Mouse (Mus musculus) lung, embryonic 14.5 days (tissue): Measurements from ENCODE around the gene Prrg3. TPM values are rescaled to one million over a fixed set of nuclear protein-coding genes. Genes with fewer than 3 reads are reported as not detected.

ENCODE experiments used
- ATAC-seq: fragments of 200-750 bp; cut with Nextera tagmentation; 2 replicates; pipeline ENCODE4 v1.8.0; 2017; ENCODE audit warnings: mild to moderate bottlenecking, moderate TSS enrichment, moderate library complexity; ENCODE audit not compliant: insufficient read depth
- DNase-seq: peaks from one replicate; pipeline ENCODE4 v3.0.0-alpha.2; 2015
- H3K27ac ChIP-seq: fragments of 300-500 bp; sonication (generic); 2 replicates; pipeline ENCODE4 v1.5.1; 2014; ENCODE audit warnings: low read depth, mild to moderate bottlenecking, moderate library complexity
- H3K27me3 ChIP-seq: fragments of 300-500 bp; sonication (generic); 2 replicates; pipeline ENCODE4 v1.6.1; 2014; ENCODE audit warnings: low read length, control low read depth; ENCODE audit not compliant: insufficient read depth
- H3K36me3 ChIP-seq: fragments of 300-500 bp; sonication (generic); 2 replicates; pipeline ENCODE4 v1.6.1; 2014; ENCODE audit warnings: control low read depth; ENCODE audit not compliant: insufficient read depth
- H3K4me1 ChIP-seq: fragments of 300-500 bp; sonication (generic); 2 replicates; pipeline ENCODE4 v1.6.1; 2014; ENCODE audit warnings: antibody characterized with exemption, control low read depth; ENCODE audit not compliant: insufficient read depth
- H3K4me2 ChIP-seq: fragments of 300-500 bp; sonication (generic); 2 replicates; pipeline ENCODE4 v1.6.1; 2014; ENCODE audit warnings: mild to moderate bottlenecking
- H3K4me3 ChIP-seq: fragments of 300-500 bp; sonication (generic); 2 replicates; pipeline ENCODE4 v1.5.1; 2014; ENCODE audit warnings: low read depth, low read length
- H3K9ac ChIP-seq: fragments of 300-500 bp; sonication (generic); 2 replicates; pipeline ENCODE4 v1.6.1; 2014
- H3K9me3 ChIP-seq: fragments of 300-500 bp; sonication (generic); 2 replicates; pipeline ENCODE4 v1.6.1; 2016; ENCODE audit warnings: low read depth, low read length, control low read depth
- CTCF ChIP-seq: IDR thresholded peaks from 2 replicates; pipeline ENCODE4 v1.5.1; 2016; ENCODE audit warnings: antibody characterized with exemption, low read depth
- WGBS: fragments of 180-500 bp; shearing (Covaris S2); extraction: QIAGEN DNeasy Blood & Tissue Kit; methylation state at CpG from one replicate; pipeline ENCODE4 v1.1.7; 2014; 5-methylcytosine and 5-hydroxymethylcytosine counted together
- polyA plus RNA-seq: library from polyadenylated mRNA; unstranded; fragments of >200 nt; fragmentation: Nextera tagmentation; extraction: Ambion mirVana; gene quantifications from 2 replicates; pipeline ENCODE4 v1.2.1, GENCODE M21; 2014

Prrg3 gene
- 18.9 and 21.2 TPM in 2 replicates for polyA plus RNA-seq

GRCm38 (mm10) chrX:71962073-71963051 lies at the start of gene Prrg3:
TSS of gene Prrg3 (plus strand) at chrX:71962624.
- DNase-seq, result peak; percentile 78
- TF ChIP-seq CTCF, result no peak
- no peaks in the 10 kb centered on the region for H3K9me3 ChIP-seq

GRCm38 (mm10) chrX:71946631-71947030 lies 15.8 kb upstream of the Prrg3 start:
- Histone ChIP-seq H3K27ac (no peak overlapping the region), H3K9me3 (no peaks in the 10 kb centered on the region), H3K4me2 (no peak overlapping the region), H3K4me3 (no peak overlapping the region), H3K27me3 (no peaks in the 10 kb centered on the region), H3K9ac (no peak overlapping the region), H3K36me3 (no peaks in the 10 kb centered on the region), H3K4me1 (no peaks in the 10 kb centered on the region)
- ATAC-seq (no peak), DNase-seq (peak; percentile 69)
- peak; percentile 74 for TF ChIP-seq CTCF
- WGBS, result 14% methylated on average over 3 of the region's 3 CpGs

More at GRCm38 (mm10) chrX:71962073-71963051, at the start of gene Prrg3:
- Histone ChIP-seq H3K4me1 (no peaks in the 10 kb centered on the region), H3K4me2 (peak within 1 kb of the TSS; percentile 68), H3K27ac (peak within 1 kb of the TSS; percentile 24; the same call in 1 of the 2 replicates), H3K27me3 (no peaks in the 10 kb centered on the region), H3K9ac (peak within 1 kb of the TSS; percentile 57), H3K36me3 (0 out of 2 replicates have a peak, but pooled peaks cover 3% of the 10 kb centered on the region), H3K4me3 (peak within 1 kb of the TSS; percentile 44)
- WGBS, result 19% methylated on average over 34 of the region's 72 CpGs
- ATAC-seq, result peak; percentile 97

DNA sequence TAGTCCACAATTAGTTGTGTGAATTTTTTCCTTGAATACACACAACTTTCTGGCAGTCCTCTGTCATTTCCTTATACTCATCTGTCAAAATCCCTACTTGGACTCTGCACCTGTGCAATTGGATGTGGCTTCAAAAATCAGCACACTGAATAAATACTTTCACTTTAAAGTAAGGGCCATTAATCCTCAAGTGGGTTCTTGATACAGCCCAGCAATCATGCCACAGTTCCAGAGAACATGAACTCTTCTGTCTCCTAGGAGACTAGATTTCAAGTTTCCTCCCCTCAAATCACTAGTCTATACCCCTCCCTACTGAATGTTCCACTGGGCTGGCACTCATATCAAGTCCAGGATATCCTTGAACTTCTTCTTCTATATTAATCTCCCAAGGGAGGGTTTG lies 4.1 kb upstream of the Prrg3 start:
- no peak for TF ChIP-seq CTCF
- H3K4me3 ChIP-seq, result no peak overlapping the region
- H3K9ac ChIP-seq, result no peak overlapping the region
- DNase-seq, result peak; percentile 7
- no peaks in the 10 kb centered on the region for H3K36me3 ChIP-seq
- H3K4me1 ChIP-seq, result no peaks in the 10 kb centered on the region
- no peak overlapping the region for H3K4me2 ChIP-seq
- no peak overlapping the region for H3K27ac ChIP-seq
- no peaks in the 10 kb centered on the region for H3K27me3 ChIP-seq
- ATAC-seq, result no peak
- H3K9me3 ChIP-seq, result no peaks in the 10 kb centered on the region

GRCm38 (mm10) chrX:71963275-71963912 lies 970 bp downstream of the Prrg3 start:
- Histone ChIP-seq H3K27me3 (no peaks in the 10 kb centered on the region), H3K4me1 (no peaks in the 10 kb centered on the region), H3K9me3 (no peaks in the 10 kb centered on the region), H3K4me3 (peak overlapping the region; percentile 44), H3K27ac (peak overlapping the region; percentile 24; the same call in 1 of the 2 replicates), H3K36me3 (0 out of 2 replicates have a peak, but pooled peaks cover 3% of the 10 kb centered on the region), H3K9ac (peak overlapping the region; percentile 46), H3K4me2 (peak overlapping the region; percentile 68)
- WGBS, result 26% methylated on average over 9 of the region's 9 CpGs
- DNase-seq (no peak), ATAC-seq (no peak)
- TF ChIP-seq CTCF, result no peak

GRCm38 (mm10) chrX:71968216-71968615 lies 5.8 kb downstream of the Prrg3 start:
- no peak overlapping the region for H3K27ac ChIP-seq
- no peak for TF ChIP-seq CTCF
- no peaks in the 10 kb centered on the region for H3K9me3 ChIP-seq
- H3K4me1 ChIP-seq, result no peaks in the 10 kb centered on the region
- 0 out of 2 replicates have a peak, but pooled peaks cover 3% of the 10 kb centered on the region for H3K36me3 ChIP-seq
- DNase-seq, result no peak
- no peaks in the 10 kb centered on the region for H3K27me3 ChIP-seq
- H3K4me3 ChIP-seq, result no peak overlapping the region
- no peak for ATAC-seq
- H3K9ac ChIP-seq, result no peak overlapping the region
- 36% methylated on average over 1 of the region's 1 CpGs for WGBS
- no peak overlapping the region for H3K4me2 ChIP-seq

GRCm38 (mm10) chrX:71968816-71969215 lies 6.4 kb downstream of the Prrg3 start:
- DNase-seq (no peak), ATAC-seq (no peak)
- no peak overlapping the region for H3K4me2 ChIP-seq
- no peaks in the 10 kb centered on the region for H3K9me3 ChIP-seq
- H3K9ac ChIP-seq, result no peak overlapping the region
- WGBS, result 75% methylated on average over 6 of the region's 6 CpGs
- H3K4me1 ChIP-seq, result no peaks in the 10 kb centered on the region
- no peak for TF ChIP-seq CTCF
- 0 out of 2 replicates have a peak, but pooled peaks cover 3% of the 10 kb centered on the region for H3K36me3 ChIP-seq
- no peak overlapping the region for H3K27ac ChIP-seq
- H3K4me3 ChIP-seq, result no peak overlapping the region
- no peaks in the 10 kb centered on the region for H3K27me3 ChIP-seq

- Histone ChIP-seq H3K9ac (no peak overlapping the region), H3K36me3 (0 out of 2 replicates have a peak, but pooled peaks cover 3% of the 10 kb centered on the region), H3K27me3 (no peaks in the 10 kb centered on the region), H3K4me2 (no peak overlapping the region), H3K4me3 (no peak overlapping the region), H3K9me3 (no peaks in the 10 kb centered on the region), H3K27ac (no peak overlapping the region), H3K4me1 (no peaks in the 10 kb centered on the region)
- no peak for DNase-seq
- WGBS, result 71% methylated on average over 5 of the region's 5 CpGs
- no peak for ATAC-seq
- TF ChIP-seq CTCF, result no peak
These were observed 8.9 kb downstream of the Prrg3 start for GRCm38 (mm10) chrX:71971325-71971724.
